Mouse (Mus musculus) liver, postnatal 0 days (tissue): ENCODE results near the gene Alg9.

Experiments
- CTCF ChIP-seq: sonication (generic); IDR thresholded peaks from 2 replicates; pipeline ENCODE4 v1.5.1; 2016; ENCODE audit warnings: antibody characterized with exemption, low read depth
- EP300 ChIP-seq: IDR thresholded peaks from 2 replicates; pipeline ENCODE4 v1.6.1; 2016; ENCODE audit warnings: antibody characterized with exemption, low read depth, mild to moderate bottlenecking

- TF ChIP-seq CTCF (no peak), EP300 (no peak)
Measured at GRCm38 (mm10) chr9:50767531-50768106, 7.2 kb upstream of the Alg9 start.
